In genomic region chr9:47847797-47848196, GRCm38 (mm10) we compare ENCODE assay signal across 24 mouse cellular contexts.
DNase-seq lines count a peak whose midpoint lies in the region; ATAC-seq lines count a peak whose summit lies in the region.
"Had no signal": no experiment of that assay in that cellular context is flagged by ENCODE, and none has a peak within 500 bp of the region (broad histone marks: within the 10 kb centered on the region; RNA-seq: fewer than 3 reads in every experiment).

No protein-coding gene starts in this region.

- peaks cover 7% of the 10 kb centered on the region; the same call in 1 of the 2 replicates for H3K27me3 ChIP-seq in hindbrain, embryonic 10.5 days (ENCODE audit: insufficient read depth, poor library complexity, severe bottlenecking)
- no peaks in the 10 kb centered on the region for H3K27me3 ChIP-seq in hindbrain, embryonic 14.5 days (ENCODE audit: control insufficient read depth, insufficient read depth, low read length)
- peaks cover 4% of the 10 kb centered on the region; the same call in 1 of the 2 replicates for H3K27me3 ChIP-seq in midbrain, embryonic 13.5 days
- H3K27me3 ChIP-seq in midbrain, embryonic 15.5 days (replicated peaks): no peaks in the 10 kb centered on the region
- H3K27me3 ChIP-seq in forebrain, embryonic 16.5 days (replicated peaks; ENCODE audit: control insufficient read depth, insufficient read depth, low read length): no peaks in the 10 kb centered on the region
- H3K27me3 ChIP-seq: CH12.LX; hindbrain, embryonic 13.5 days; liver, embryonic 12.5 days had no signal

- no peak for ATAC-seq in hindbrain, embryonic 14.5 days (ENCODE audit: low FRiP score)
- no peak for ATAC-seq in midbrain, embryonic 13.5 days
- ATAC-seq in midbrain, embryonic 15.5 days (replicated peaks): no peak
- ATAC-seq in forebrain, embryonic 16.5 days: no peak
- ATAC-seq: liver, embryonic 12.5 days had no signal

- 12% methylated on average over 4 of the region's 4 CpGs for WGBS in hindbrain, embryonic 10.5 days
- WGBS in hindbrain, embryonic 14.5 days: 14% methylated on average over 4 of the region's 4 CpGs
- 25% methylated on average over 4 of the region's 4 CpGs for WGBS in midbrain, embryonic 13.5 days
- WGBS in midbrain, embryonic 15.5 days: 20% methylated on average over 4 of the region's 4 CpGs
- WGBS in forebrain, embryonic 16.5 days: 25% methylated on average over 4 of the region's 4 CpGs

- peak overlapping the region; percentile 35 for H3K27ac ChIP-seq in hindbrain, embryonic 10.5 days
- H3K27ac ChIP-seq in hindbrain, embryonic 14.5 days: no peak overlapping the region
- H3K27ac ChIP-seq in midbrain, embryonic 13.5 days: 0 out of 2 replicates have a peak overlapping the region, but pooled peaks have one; percentile 22
- H3K27ac ChIP-seq in midbrain, embryonic 15.5 days: no peak overlapping the region
- H3K27ac ChIP-seq in forebrain, embryonic 16.5 days (ENCODE audit: low read length): peak overlapping the region; percentile 51; the same call in 1 of the 2 replicates
- H3K27ac ChIP-seq: hindbrain, embryonic 13.5 days; kidney, postnatal 0 days; limb, embryonic 13.5 days; liver, embryonic 12.5 days had no signal

- H3K4me3 ChIP-seq in hindbrain, embryonic 10.5 days: no peak overlapping the region
- no peak overlapping the region for H3K4me3 ChIP-seq in hindbrain, embryonic 14.5 days (replicated peaks; ENCODE audit: low read length)
- H3K4me3 ChIP-seq in midbrain, embryonic 13.5 days (replicated peaks): no peak overlapping the region
- H3K4me3 ChIP-seq in midbrain, embryonic 15.5 days: no peak overlapping the region
- no peak overlapping the region for H3K4me3 ChIP-seq in forebrain, embryonic 16.5 days (replicated peaks; ENCODE audit: low read length)
- H3K4me3 ChIP-seq: hindbrain, embryonic 13.5 days; limb, embryonic 13.5 days; liver, embryonic 12.5 days had no signal

- no peak for DNase-seq in hindbrain, embryonic 10.5 days (ENCODE audit: low spot score)
- DNase-seq in hindbrain, embryonic 14.5 days (ENCODE audit: low spot score): no peak
- DNase-seq in ZHBTc4 (ENCODE audit: low read depth, low spot score): peak; percentile 13
- no peak for DNase-seq in heart, postnatal 14 days
- no peak for DNase-seq in heart, postnatal 25 days (ENCODE audit: low spot score)
- DNase-seq: adrenal gland, postnatal 14 days; B cell, adult 2 months; cerebellum, adult 2 months; cerebellum, postnatal 25 days; embryo, embryonic 11 days; lung, adult 18-20 months; lung, postnatal 10 days; retina, postnatal 1 day; right cerebral cortex, postnatal 25 days; spleen, adult 18-20 months had no signal

- H3K4me2 ChIP-seq in hindbrain, embryonic 14.5 days (replicated peaks): no peak overlapping the region
- H3K4me2 ChIP-seq in midbrain, embryonic 13.5 days (replicated peaks): no peak overlapping the region
- no peak overlapping the region for H3K4me2 ChIP-seq in midbrain, embryonic 15.5 days
- H3K4me2 ChIP-seq in forebrain, embryonic 16.5 days (ENCODE audit: low read length): no peak overlapping the region
- H3K4me2 ChIP-seq: heart, embryonic 11.5 days; hindbrain, embryonic 13.5 days; limb, embryonic 13.5 days; liver, embryonic 12.5 days had no signal

- intact Hi-C loops in heart, postnatal 14 days (cut with DNase I): no loop called here
- intact Hi-C loops in heart, postnatal 25 days (cut with DNase I): no loop called here

- no peaks in the 10 kb centered on the region for H3K9me3 ChIP-seq in hindbrain, embryonic 10.5 days
- no peaks in the 10 kb centered on the region for H3K9me3 ChIP-seq in hindbrain, embryonic 14.5 days (ENCODE audit: control insufficient read depth, low read length)
- no peaks in the 10 kb centered on the region for H3K9me3 ChIP-seq in midbrain, embryonic 13.5 days
- H3K9me3 ChIP-seq in midbrain, embryonic 15.5 days: no peaks in the 10 kb centered on the region
- H3K9me3 ChIP-seq in forebrain, embryonic 16.5 days (ENCODE audit: control insufficient read depth, low read length): no peaks in the 10 kb centered on the region
- H3K9me3 ChIP-seq: hindbrain, embryonic 13.5 days; limb, embryonic 13.5 days; liver, embryonic 12.5 days had no signal

- H3K4me1 ChIP-seq in hindbrain, embryonic 10.5 days (replicated peaks): peaks cover 44% of the 10 kb centered on the region
- peaks cover 20% of the 10 kb centered on the region for H3K4me1 ChIP-seq in hindbrain, embryonic 14.5 days (replicated peaks; ENCODE audit: control insufficient read depth, insufficient read depth, low read length)
- H3K4me1 ChIP-seq in midbrain, embryonic 13.5 days (replicated peaks): peaks cover 46% of the 10 kb centered on the region
- peaks cover 17% of the 10 kb centered on the region for H3K4me1 ChIP-seq in midbrain, embryonic 15.5 days
- peaks cover 20% of the 10 kb centered on the region for H3K4me1 ChIP-seq in forebrain, embryonic 16.5 days (replicated peaks; ENCODE audit: control insufficient read depth, insufficient read depth, low read length)
- H3K4me1 ChIP-seq: liver, embryonic 12.5 days had no signal

- H3K9ac ChIP-seq in hindbrain, embryonic 14.5 days: no peak overlapping the region
- H3K9ac ChIP-seq in midbrain, embryonic 13.5 days (replicated peaks): no peak overlapping the region
- no peak overlapping the region for H3K9ac ChIP-seq in midbrain, embryonic 15.5 days
- H3K9ac ChIP-seq in forebrain, embryonic 16.5 days (replicated peaks; ENCODE audit: low read depth, low read length): no peak overlapping the region
- H3K9ac ChIP-seq: hindbrain, embryonic 13.5 days; limb, embryonic 13.5 days; liver, embryonic 12.5 days had no signal

- H3K36me3 ChIP-seq in hindbrain, embryonic 10.5 days: peaks cover 17% of the 10 kb centered on the region; the same call in 1 of the 2 replicates
- H3K36me3 ChIP-seq in hindbrain, embryonic 14.5 days (replicated peaks; ENCODE audit: control insufficient read depth, insufficient read depth): no peaks in the 10 kb centered on the region
- H3K36me3 ChIP-seq in midbrain, embryonic 13.5 days: no peaks in the 10 kb centered on the region
- no peaks in the 10 kb centered on the region for H3K36me3 ChIP-seq in midbrain, embryonic 15.5 days (replicated peaks)
- H3K36me3 ChIP-seq in forebrain, embryonic 16.5 days (ENCODE audit: control insufficient read depth, insufficient read depth): no peaks in the 10 kb centered on the region
- H3K36me3 ChIP-seq: limb, embryonic 13.5 days; liver, embryonic 12.5 days had no signal

Comparison
In these comparisons a context has a peak if more than half of its experiments do, and no peak if none do; other contexts are left out.
1. H3K27ac ChIP-seq: peak in hindbrain, embryonic 10.5 days (single experiment), midbrain, embryonic 13.5 days (single experiment) and forebrain, embryonic 16.5 days (single experiment); none in hindbrain, embryonic 14.5 days (single experiment) and midbrain, embryonic 15.5 days (single experiment).